Mouse (Mus musculus) adrenal gland, adult 8-10 months (tissue): ENCODE data around the gene Rps25. TPM values are rescaled to one million over a fixed set of nuclear protein-coding genes. Genes with fewer than 3 reads are reported as not detected.
"Not testable (repeated sequence)": the region's sequence is repeated elsewhere in the genome, so short reads cannot be mapped to it uniquely, and the experiment has no call there.

Experiments
- DNase-seq: peaks from one replicate; pipeline ENCODE4 v3.0.0; 2022
- total RNA-seq, 4 experiments: library from RNA; stranded (reverse); gene quantifications; 2 replicates each; pipeline ENCODE4 v1.2.4; 2022

Rps25 gene
- total RNA-seq, 4 experiments from 2014 or later: 1,115 to 1,314 (median 1,244) TPM

DNA sequence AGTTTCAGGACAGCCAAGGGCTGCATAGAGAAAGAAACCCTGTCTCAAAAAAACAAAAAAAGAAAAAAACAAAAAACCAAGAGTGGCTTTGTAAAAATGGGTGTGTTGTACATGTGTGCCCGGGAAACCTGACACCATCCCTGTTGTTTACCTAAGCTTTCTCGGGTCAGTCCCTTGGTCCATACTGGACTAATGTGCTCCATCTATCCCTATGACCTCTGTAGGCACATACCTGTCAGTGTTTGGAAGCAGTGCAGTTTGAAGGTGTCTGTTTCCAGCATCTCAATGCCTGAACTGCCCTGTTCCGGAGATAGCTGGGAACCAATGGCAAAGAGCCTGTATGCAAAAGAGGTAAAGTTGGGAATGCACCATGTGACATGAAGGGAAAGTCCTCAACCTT lies 1.9 kb upstream of the Rps25 start:
- DNase-seq: no peak

DNA sequence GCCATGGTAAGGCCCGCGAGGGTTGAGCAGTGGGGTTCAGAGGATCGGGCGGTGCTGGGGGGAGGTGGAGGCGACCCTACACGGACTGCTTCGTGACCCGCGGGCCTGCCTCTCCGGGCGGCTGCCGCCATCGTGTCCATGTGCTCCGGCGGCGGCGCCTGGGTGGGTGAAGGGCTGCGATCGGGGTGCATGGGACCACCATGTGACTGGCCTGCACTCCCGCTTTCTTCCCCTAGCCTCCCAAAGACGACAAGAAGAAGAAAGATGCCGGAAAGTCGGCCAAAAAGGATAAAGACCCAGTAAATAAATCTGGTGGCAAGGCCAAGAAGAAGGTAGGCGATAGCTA lies 786 bp downstream of the Rps25 start:
- DNase-seq: no peak

DNA sequence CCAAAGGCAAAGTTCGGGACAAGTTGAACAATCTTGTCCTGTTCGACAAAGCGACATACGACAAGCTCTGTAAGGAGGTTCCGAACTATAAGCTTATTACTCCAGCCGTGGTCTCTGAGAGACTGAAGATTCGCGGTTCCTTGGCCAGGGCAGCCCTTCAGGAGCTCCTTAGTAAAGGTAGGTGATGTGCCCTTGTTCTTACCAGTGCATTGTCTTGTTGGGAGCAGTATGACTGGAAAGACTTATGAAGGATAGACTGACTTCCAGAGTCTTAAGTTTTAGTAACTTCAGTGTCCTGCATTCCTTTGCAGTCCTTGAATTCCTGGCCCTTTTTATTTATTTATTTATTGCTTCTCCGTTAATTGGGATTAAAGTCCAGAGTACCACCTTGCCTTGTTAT lies 1.8 kb downstream of the Rps25 start:
- not testable (repeated sequence) for DNase-seq

DNA sequence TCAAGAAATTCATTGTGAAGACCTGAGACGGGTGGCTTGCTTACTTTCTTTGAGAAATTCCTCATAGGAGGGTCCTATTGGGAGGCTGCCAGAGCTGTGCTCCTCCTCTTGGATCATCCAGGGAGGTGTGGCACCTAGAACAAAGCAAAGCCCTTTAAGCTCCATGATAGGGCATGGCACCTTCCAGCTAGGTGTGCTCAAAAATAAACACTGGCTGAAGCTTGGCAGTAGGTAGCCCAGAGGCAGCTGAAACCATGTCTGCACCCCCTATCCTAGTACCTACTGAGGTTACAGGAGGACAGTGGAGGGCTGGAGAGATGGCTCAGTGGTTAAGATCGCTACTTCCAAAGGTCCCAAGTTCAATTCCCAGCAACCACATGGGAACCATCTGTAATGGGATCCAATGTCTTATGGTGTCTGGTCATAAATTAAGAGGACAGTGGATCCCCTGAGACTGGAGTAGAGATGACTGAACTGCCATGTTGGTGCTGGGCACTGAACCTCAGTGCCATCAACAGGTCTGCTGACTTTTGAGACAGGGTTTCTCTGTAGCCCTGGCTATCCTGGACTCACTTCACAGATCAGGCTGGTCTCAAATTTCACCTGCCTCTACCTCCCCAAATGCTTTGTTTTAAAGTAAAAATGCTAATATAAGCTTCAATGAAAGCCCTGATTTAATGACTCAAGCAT lies 3.9 kb downstream of the Rps25 start:
- DNase-seq: no peak

DNA sequence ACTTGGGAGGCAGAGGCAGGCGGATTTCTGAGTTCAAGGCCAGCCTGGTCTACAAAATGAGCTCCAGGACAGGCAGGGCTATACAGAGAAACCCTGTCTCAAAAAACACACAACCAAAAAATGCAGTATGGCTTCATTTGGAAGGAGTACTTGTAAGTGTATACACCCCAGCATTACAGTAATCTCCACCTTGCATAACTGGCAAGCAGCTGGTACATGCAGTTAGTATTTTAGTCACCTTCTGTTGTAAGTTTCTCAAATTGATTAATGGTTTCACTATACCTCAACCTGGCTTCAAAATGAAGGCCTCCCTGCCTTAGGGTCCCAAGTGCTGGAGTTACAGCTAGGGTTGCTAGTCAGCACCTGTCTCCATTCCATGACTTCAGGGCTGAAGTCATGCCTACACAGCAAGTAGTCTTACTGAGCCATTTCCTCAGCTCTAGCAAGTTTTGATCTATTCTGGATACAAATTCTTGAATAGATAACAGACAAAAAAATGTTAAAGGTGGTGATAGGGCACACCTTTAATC lies 4.7 kb downstream of the Rps25 start:
- DNase-seq: no peak

DNA sequence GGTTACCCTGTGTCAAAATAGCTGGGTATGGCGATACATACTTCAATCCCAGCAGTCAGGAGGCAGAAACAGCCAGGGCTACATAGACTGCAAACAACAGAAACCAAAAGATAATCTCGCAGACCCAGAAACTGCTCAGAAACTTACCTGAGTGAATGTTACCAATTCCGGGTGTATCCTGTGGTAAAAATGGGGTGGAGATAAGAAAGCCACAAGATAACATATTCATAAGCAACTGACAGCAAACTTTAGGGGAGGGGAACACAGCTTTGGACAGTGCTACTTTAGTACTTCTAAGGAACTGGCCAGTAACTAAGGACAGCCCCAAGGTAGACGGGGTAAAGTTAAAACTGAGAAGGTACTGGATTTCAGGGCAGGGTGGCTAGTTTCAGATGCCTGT lies 5.4 kb downstream of the Rps25 start:
- no peak for DNase-seq

DNA sequence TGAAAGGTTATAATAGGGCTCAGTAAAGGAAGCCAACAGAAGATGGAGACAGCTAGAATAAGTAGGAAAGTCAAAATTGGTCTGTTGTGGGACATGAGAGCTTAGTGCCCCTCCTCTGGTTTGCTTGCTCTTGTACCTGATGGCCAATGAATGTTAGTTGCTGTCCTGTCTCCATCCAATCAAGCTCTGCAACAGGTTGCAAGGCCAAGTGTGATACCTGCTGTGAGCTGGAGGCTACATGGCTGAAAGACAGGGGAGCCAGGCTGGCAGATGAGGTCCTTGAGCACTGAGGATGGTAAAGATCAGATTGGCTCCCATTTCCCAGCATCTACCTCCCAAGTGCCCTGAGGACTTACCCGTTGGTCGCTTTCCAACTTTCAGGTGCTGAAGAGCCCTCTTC lies 5.8 kb downstream of the Rps25 start:
- no peak for DNase-seq

DNA sequence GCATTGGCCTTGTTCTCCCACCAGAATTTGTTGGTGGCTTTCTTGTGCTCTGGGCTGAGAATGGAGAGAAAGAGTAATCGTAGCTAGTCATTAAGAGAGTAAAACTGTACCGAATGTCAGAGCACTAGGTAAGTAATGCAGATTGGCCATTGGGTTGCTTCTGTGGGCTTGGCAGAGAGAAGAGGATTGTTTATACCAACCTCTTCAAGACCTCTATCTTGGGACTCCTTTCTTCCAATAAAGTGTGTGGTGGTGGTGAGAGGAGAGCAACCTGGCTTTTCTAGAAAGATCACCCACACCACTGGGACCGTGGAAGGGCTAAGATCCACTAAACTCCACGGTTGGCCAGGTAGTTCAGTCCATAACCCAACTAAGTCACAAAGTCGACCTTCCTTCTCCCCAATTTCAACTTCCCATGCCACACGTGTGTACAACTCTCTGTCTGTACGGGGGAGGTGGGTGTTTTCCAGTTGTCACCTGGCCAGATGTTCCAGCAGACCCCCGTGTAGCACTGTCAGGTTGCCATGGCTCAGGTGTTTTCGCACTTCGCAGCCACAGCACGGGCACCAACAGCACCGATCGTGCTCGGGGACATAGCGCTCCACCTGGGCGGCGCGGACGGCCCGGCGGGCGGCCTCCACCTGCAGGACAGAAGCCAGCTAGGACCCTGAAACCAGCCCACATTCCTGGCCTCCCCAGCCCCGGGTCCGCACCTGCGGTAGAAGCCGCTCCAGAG lies 10.4 kb downstream of the Rps25 start:
- no peak for DNase-seq

DNA sequence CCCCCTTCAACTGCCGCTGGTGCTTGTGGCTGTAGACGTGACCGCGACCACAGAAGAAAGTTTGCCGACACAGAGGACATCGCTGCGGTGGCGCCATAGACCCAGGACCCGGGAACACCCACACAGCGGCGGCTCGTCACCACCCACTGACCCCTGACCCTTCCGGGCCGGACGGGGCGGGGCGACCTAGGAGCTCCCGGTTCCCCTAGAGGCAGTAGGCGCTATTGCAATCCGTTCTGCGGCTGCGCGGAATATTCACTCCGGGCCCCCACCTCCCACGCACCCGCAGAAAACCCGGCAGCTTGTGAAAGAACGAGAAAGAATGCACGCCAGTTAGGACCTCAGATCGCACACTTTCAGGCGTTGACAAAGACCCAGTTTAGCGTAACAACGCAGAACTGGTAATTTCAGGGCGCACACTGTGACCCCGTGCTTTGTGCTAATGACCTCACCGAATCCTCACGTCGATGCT lies 11.0 kb downstream of the Rps25 start:
- DNase-seq: peak; percentile 91

DNA sequence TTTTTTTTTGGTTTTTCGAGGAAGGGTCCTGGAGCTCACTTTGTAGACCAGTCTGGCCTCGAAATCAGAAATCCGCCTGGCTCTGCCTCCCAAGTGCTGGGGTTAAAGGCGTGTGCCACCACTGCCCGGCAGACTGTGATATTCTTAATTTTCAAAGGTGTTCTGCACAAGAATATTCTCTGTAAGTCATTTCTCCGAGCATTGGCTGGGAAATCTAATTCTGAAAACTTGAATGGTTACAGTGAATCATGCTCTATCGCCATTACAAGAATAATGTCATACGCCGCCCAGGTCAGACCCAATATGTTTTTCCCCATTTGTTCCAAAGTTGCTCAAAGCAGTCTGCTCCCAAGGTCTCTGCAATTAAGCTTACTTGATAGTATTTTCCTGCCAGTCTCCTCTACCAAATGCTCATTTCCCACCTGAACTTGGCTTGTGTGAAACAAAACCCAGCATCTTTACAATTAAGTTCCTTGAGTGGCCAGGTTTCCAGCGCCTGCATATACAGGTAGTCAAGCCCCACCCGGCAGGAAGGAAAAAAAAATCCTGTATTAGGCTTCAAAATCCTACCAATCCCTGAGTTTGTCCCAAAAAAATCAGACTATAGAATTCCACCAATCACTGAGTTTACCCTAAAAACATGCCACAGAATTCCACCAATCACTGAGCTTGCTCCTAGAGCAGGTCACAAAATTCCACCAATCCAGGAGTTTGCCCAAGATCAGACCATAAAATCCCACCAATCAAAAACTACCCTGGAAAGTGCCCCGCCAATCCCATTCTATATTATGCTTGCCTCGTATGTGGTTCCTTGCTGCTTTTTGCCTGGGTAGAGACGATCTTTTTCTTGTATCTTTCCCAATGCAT lies 11.8 kb downstream of the Rps25 start, which contains the start of gene Ccdc84:
TSS of gene Ccdc84 (minus strand) at position 51 of the 867 bp plus-strand sequence.
- DNase-seq: no peak

DNA sequence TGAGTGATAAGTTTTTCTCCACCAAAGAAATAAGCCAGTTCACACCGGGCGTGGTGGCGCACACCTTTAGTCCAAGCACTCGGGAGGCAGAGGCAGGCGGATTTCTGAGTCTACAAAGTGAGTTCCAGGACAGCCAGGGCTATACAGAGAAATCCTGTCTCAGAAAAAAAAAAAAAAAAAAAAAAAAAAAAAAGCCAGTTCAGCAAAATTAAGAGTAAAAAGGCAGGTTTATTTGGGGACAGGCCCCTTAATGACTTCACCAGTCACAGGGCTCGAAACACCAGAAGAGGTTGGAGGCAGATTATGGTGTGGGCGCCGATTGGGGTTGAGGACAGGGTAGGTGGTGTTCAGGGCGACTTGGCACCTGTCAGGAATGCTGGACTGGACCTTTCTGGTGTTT lies 12.8 kb downstream of the Rps25 start:
- DNase-seq: not testable (repeated sequence)

DNA sequence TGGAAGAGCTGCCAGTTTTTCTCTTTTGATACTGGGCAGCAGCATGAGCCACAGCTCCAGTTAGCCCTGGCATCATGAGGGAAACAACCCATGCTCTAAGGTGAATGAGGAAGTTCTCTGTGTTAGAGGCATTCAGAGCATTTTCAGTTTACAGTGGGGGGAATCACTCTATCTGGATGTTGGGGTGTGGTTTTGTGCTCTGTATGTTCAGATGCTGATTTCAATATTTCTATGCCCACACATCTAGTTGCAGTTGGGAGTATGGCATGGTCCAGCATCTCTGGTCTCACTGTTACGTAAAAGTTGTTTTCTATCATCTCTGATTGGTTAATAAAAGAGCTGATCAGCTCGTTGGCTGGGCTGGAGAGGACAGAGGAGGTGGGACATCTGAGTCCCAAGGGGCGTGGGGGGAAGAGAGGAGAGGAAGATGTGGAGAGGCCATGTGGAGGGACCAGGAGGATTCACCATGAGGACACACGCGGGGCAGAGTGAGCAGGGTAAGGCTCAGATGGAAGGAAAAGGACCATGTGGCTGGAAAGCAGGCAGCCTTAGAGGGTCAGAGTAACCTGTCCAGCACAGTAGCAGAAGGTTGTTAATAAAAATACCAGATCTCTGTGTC lies 13.4 kb downstream of the Rps25 start:
- DNase-seq: no peak

DNA sequence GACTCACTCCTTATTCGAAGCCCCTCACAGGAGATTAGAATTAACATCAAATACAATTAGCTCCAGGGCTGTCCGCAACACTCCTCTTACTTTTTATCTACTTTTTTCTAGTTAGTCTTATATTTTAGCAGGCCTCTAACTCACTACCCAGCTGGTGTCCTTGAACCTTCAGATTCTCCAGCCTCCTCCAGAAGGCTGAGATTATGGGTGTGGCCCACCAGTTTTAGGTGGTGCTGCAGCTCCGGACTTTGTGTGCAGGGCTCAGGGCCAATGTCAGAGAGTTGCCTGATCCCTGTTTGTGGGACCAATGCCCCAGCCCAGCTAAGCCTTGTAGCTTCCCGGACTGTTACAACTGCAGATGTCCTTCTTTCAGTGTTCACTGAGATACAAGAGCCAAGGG lies 16.6 kb downstream of the Rps25 start:
- no peak for DNase-seq

DNA sequence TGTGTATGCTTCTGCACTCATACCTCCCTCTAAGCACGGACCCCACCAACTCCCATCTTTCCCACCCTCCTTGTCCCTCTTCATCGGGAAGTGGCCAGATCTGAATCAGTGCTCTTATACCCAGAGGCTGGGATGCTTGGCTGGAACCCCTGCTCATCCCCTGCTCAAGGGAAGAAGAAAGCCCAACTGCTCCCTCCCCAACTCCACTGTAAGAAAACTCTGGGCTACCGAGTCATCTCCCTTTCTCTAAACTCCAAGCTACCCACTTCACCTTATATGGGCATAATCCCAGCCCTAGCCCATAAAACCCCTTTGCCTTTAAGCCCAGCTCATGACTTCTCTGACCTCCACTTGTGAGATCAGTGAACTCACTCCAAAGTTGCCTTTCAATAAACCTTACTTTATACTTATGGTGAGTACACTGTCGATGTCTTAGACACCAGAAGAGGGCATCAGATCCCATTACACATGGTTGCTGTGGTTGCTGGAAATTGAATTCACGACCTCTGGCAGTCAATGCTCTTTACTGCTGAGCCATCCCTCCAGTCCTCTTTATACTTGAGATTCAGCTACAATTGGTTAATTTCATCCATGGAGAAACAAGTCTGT lies 25.7 kb downstream of the Rps25 start:
- no peak for DNase-seq

DNA sequence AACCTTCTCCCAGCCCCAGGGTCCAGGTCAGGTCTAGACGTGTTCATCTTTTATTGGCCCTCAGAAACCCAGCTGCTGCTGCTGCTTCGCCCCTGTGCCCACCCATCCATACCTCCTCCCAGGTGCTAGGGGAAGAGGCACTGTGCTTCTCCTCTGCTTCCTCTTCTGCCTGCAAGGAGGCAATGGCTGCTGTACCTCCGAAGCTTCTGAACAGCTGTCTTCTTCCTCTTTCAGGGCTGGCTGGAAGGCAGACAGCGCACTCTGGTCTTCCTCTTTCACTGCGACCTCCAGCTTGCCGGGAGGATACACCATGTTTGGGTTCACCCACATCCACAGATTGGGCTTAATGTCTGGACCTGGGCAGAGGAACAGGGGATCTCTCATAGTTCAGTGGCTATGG lies 28.8 kb downstream of the Rps25 start:
- DNase-seq: no peak

DNA sequence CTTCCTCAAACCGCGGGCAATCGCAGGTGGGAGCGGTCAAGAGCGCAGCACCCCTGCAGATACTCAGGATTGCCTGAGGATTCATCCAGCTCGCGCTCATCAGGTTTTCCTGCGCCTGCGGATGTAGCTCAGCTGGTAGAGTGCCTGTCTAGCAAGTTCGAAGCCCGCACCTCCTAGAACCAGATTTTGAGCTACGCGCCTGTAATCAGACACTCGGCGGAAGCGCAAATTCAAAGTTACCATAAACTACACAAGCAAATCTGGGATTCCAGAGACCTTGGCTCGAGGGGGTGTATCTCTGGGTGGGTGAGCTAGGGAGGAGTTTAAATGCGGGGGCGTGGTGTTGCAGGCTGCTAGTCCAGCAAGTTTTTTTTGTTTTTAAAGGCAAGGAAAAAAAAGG lies 34.0 kb downstream of the Rps25 start, which contains the start of gene Foxr1:
TSS of gene Foxr1 (minus strand) at position 176 of the 400 bp plus-strand sequence.
- DNase-seq: no peak

DNA sequence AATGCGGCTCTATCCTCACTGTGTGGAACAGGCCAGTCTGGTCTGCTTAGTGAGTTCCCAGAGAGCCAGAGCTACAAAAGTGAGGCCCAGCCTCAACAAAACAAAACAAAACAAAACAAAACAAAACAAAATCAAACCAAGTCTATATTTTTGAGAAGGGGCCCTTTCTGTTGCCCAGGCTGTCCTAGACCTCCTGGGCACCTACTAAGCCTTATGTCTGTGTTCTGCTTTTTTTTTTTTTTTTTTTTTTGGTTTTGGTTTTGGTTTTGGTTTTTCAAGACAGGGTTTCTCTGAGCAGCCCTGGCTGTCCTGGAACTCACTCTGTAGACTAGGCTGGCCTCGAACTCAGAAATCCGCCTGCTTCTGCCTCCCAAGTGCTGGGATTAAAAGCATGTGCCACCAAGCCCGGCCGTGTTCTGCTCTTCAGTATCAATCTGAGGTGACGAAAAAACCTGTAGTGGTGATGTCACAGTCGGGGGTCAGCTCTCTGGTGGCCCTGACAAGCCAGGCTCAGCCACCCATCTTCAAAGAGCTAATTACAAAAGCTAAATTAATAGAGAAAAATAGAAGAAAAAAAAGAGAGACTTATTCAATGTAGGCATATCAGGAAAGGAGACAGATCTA lies 37.6 kb downstream of the Rps25 start:
- DNase-seq: not testable (repeated sequence)

DNA sequence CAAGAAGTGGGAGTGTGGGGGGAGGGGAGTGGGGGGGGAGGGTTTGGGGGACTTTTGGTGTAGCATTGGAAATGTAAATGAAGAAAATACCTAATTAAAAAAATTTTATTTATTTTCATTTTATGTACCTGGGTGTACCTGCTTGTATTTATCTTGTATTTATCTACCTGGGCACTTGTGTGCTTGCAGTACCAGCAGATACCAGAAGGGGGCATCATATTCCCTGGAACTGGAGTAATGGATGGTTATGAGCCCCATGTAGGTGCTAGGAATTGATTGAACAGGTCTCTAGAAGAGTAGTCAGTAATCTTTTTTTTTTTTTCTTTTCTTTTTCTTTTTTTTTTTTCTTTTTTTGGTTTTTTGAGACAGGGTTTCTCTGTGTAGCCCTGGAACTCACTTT lies 43.4 kb downstream of the Rps25 start:
- no peak for DNase-seq

DNA sequence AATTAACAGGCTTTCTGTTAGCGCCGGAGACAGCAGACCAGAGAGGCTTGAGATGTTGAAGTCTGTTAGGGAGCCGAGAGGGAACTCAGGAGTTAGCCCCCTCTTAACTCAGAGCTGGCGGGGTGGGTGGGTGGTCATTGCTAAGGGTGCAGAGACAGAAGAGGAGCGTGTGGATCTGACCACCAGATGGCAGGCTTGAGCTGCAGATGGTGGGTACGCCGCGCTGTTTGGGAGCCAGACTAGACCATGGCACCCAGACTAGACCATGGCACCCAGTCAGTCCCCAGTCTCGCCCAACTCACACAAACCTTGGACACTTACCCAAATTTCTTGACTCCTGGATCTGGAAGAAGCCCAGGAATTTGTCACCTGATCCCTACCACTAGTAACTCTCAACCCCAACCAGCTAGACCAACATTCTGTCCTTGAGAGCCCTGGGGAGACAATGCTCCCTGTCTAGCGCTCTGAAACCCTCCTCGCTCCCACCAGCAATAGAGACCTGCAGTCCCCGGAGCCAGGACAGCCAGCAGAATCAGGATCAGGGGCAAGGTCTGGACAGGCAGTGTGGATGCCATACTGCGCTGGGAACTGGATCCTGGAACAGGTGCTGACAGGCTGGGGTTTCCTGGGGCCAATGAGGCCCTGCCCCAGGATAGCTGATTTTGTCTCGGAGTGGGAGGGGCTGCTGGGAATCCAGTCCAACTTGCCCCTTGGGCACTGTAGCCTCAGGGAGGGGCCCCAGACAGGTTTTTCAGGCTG lies 47.4 kb downstream of the Rps25 start:
- peak; percentile 58 for DNase-seq

DNA sequence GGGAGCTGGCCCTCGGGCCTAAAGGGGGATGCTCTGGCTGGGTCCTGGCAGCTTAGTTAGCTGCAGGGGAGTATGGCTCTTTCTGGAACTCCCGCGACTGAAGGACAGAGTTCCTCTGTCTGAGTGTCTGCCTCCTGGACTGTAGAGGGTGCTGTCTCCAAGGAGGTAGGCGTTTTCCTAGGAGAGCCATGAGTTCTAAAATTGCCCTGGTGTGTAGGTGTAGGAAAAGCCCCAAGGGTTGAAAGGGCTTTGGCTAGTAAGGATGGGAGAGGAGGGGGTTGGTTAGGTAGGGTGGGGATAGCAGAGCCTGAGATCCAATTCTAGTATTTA lies 47.9 kb downstream of the Rps25 start, which contains the start of gene Upk2:
TSS of gene Upk2 (minus strand) at position 86 of the 330 bp plus-strand sequence.
- no peak for DNase-seq
